Mouse (Mus musculus) neural tube, embryonic 14.5 days (tissue): ENCODE results near the gene Gm11146. TPM values are rescaled to one million over a fixed set of nuclear protein-coding genes. Genes with fewer than 3 reads are reported as not detected.

Source experiments
- ATAC-seq: fragments of 200-750 bp; cut with Nextera tagmentation; 2 replicates; pipeline ENCODE4 v1.8.0; 2017; ENCODE audit warnings: low read depth, mild to moderate bottlenecking, moderate TSS enrichment, moderate library complexity
- H3K27ac ChIP-seq: fragments of 300-500 bp; sonication (generic); 2 replicates; pipeline ENCODE4 v1.5.1; 2014; ENCODE audit warnings: low read depth, mild to moderate bottlenecking, control low read depth, low read length, moderate library complexity, mixed read lengths
- H3K27me3 ChIP-seq: fragments of 300-500 bp; sonication (generic); 2 replicates; pipeline ENCODE4 v1.6.1; 2014; ENCODE audit warnings: low read length; ENCODE audit not compliant: control insufficient read depth, insufficient read depth
- H3K36me3 ChIP-seq: fragments of 300-500 bp; sonication (generic); 2 replicates; pipeline ENCODE4 v1.6.1; 2014; ENCODE audit warnings: low read length, mixed read lengths; ENCODE audit not compliant: control insufficient read depth, insufficient read depth
- H3K4me1 ChIP-seq: fragments of 300-500 bp; sonication (generic); 2 replicates; pipeline ENCODE4 v1.6.1; 2014; ENCODE audit warnings: low read length; ENCODE audit not compliant: control insufficient read depth, insufficient read depth
- H3K4me2 ChIP-seq: fragments of 300-500 bp; sonication (generic); 2 replicates; pipeline ENCODE4 v1.6.1; 2014; ENCODE audit warnings: mild to moderate bottlenecking, low read depth, low read length, control low read depth
- H3K4me3 ChIP-seq: fragments of 300-500 bp; sonication (generic); 2 replicates; pipeline ENCODE4 v1.5.1; 2014; ENCODE audit warnings: low read depth, low read length, control low read depth, mixed read lengths
- H3K9ac ChIP-seq: fragments of 300-500 bp; sonication (generic); replicated peaks from 2 replicates; pipeline ENCODE4 v1.6.1; 2014; ENCODE audit warnings: low read depth, mild to moderate bottlenecking, control low read depth, low read length, mixed read lengths
- H3K9me3 ChIP-seq: fragments of 300-500 bp; sonication (generic); 2 replicates; pipeline ENCODE4 v1.6.1; 2016; ENCODE audit warnings: low read length; ENCODE audit not compliant: control insufficient read depth
- WGBS: fragments of 180-500 bp; shearing (Covaris S2); extraction: QIAGEN DNeasy Blood & Tissue Kit; methylation state at CpG from one replicate; pipeline ENCODE4 v1.1.7; 2014; 5-methylcytosine and 5-hydroxymethylcytosine counted together
- microRNA counts: library from miRNA; unstranded; fragments of <30 nt; microRNA quantifications from one replicate; lab custom pipeline; 2016
- microRNA-seq: library from miRNA; unstranded; fragments of <30 nt; microRNA quantifications from one replicate; pipeline ENCODE4, GENCODE M21; 2016
- polyA plus RNA-seq: library from polyadenylated mRNA; unstranded; fragments of >200 nt; fragmentation: Nextera tagmentation; extraction: Ambion mirVana; gene quantifications from 2 replicates; pipeline ENCODE4 v1.2.1, GENCODE M21; 2014

The Gm11146 gene
- polyA plus RNA-seq, 1 experiment from 2014 or later = not detected

GRCm38 (mm10) chr16:77592986-77593385 lies 8.9 kb downstream of the Gm11146 start:
- 30% methylated on average over 3 of the region's 3 CpGs for WGBS
- Histone ChIP-seq H3K27ac (peak overlapping the region; percentile 94), H3K9me3 (no peaks in the 10 kb centered on the region), H3K4me3 (0 out of 2 replicates have a peak overlapping the region, but pooled peaks have one; percentile 1), H3K4me1 (peaks cover 5% of the 10 kb centered on the region), H3K9ac (no peak overlapping the region), H3K4me2 (peak overlapping the region; percentile 46; the same call in 1 of the 2 replicates), H3K36me3 (no peaks in the 10 kb centered on the region), H3K27me3 (no peaks in the 10 kb centered on the region)
- ATAC-seq = peak; percentile 50; the same call in 1 of the 2 replicates

- ATAC-seq = peak; percentile 78; the same call in 1 of the 2 replicates
- Histone ChIP-seq H3K36me3 (no peaks in the 10 kb centered on the region), H3K27ac (peak overlapping the region; percentile 66), H3K9ac (no peak overlapping the region), H3K9me3 (no peaks in the 10 kb centered on the region), H3K27me3 (no peaks in the 10 kb centered on the region), H3K4me3 (no peak overlapping the region), H3K4me1 (peaks cover 6% of the 10 kb centered on the region; the same call in 1 of the 2 replicates), H3K4me2 (no peak overlapping the region)
- 41% methylated on average over 5 of the region's 5 CpGs for WGBS
These were observed 28.9 kb downstream of the Gm11146 start for GRCm38 (mm10) chr16:77573036-77573435.

- no peaks in the 10 kb centered on the region for H3K9me3 ChIP-seq
- H3K4me1 ChIP-seq = peaks cover 6% of the 10 kb centered on the region; the same call in 1 of the 2 replicates
- no peaks in the 10 kb centered on the region for H3K36me3 ChIP-seq
- no peak overlapping the region for H3K4me2 ChIP-seq
- H3K9ac ChIP-seq = no peak overlapping the region
- 73% methylated on average over 8 of the region's 8 CpGs for WGBS
- H3K4me3 ChIP-seq = no peak overlapping the region
- ATAC-seq = 0 out of 2 replicates have a peak, but pooled peaks have one; percentile 13
- no peak overlapping the region for H3K27ac ChIP-seq
- H3K27me3 ChIP-seq = no peaks in the 10 kb centered on the region
These were observed 32.4 kb downstream of the Gm11146 start for GRCm38 (mm10) chr16:77569457-77569856.

DNA sequence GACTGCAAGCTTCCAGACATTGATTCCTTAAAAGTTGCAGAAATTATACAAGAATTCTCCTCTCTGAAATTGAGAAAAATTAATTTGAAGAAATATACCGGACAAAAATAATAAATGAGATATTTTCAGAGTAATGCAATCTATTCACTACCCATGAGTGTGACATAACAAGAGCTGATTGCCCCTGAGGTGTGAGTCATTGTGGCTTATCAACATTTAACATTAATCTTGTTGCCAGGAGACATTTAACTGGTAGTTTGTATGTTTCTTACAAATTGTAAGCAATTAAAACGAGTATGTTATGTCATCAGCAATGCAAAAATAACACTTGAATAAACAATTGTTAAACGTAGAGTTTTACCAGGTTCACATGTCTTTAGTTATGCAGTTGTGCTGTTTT lies 33.5 kb downstream of the Gm11146 start:
- Histone ChIP-seq H3K9me3 (no peaks in the 10 kb centered on the region), H3K27me3 (no peaks in the 10 kb centered on the region), H3K9ac (no peak overlapping the region), H3K4me1 (peaks cover 5% of the 10 kb centered on the region; the same call in 1 of the 2 replicates), H3K4me3 (no peak overlapping the region), H3K4me2 (no peak overlapping the region), H3K27ac (no peak overlapping the region), H3K36me3 (no peaks in the 10 kb centered on the region)
- 84% methylated on average over 3 of the region's 3 CpGs for WGBS
- ATAC-seq = no peak

DNA sequence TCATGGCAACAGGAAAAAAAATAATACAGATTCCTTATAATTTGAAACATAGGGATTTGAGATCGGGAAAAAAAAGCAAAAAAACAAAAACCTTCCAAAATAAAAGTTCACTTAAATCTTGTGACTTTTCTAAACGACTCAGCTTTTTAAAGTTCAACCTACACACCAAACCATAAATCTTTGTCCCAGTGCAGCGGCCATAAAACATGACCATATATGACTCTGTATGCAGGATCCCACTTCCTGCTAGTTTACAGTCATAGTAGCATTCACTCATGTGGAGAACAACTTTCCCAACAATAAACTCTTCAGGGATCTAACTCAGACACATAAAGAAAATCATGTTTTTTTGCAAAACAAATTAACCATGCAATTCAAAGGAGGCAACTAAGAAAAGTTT lies 39.0 kb downstream of the Gm11146 start:
- no peaks in the 10 kb centered on the region for H3K36me3 ChIP-seq
- WGBS = 70% methylated on average over 3 of the region's 3 CpGs

GRCm38 (mm10) chr16:77556446-77557105 lies 45.3 kb downstream of the Gm11146 start:
- 88% methylated on average over 10 of the region's 10 CpGs for WGBS
- H3K9ac ChIP-seq = no peak overlapping the region
- no peak overlapping the region for H3K27ac ChIP-seq
- no peaks in the 10 kb centered on the region for H3K36me3 ChIP-seq
- no peak overlapping the region for H3K4me3 ChIP-seq
- H3K9me3 ChIP-seq = no peaks in the 10 kb centered on the region
- H3K4me1 ChIP-seq = no peaks in the 10 kb centered on the region
- ATAC-seq = no peak
- no peak overlapping the region for H3K4me2 ChIP-seq
- H3K27me3 ChIP-seq = no peaks in the 10 kb centered on the region

More for the DNA sequence above, 39.0 kb downstream of the Gm11146 start:
- no peak for ATAC-seq
- Histone ChIP-seq H3K4me2 (no peak overlapping the region), H3K4me3 (no peak overlapping the region), H3K27me3 (no peaks in the 10 kb centered on the region), H3K9ac (no peak overlapping the region), H3K4me1 (no peaks in the 10 kb centered on the region), H3K27ac (no peak overlapping the region), H3K9me3 (no peaks in the 10 kb centered on the region)

DNA sequence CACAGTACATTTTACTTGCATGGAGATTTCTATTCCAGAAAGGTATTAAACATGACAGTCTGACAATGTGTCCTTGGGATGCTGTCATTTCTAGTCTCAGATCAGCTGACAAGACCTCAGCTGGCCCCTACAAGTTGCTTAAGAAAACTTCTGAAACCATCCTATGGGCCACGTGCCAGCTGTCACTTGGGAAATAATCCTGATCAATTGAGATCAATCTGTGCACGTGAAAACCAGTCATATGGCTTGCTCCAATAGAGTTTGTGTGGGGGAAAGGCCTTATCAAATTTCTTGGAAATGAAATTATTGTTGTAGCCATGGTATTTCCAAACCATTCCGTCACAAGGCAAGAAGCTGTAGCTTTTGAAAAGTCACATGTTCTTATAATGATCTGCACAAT lies 50.8 kb downstream of the Gm11146 start:
- Histone ChIP-seq H3K9ac (no peak overlapping the region), H3K36me3 (no peaks in the 10 kb centered on the region), H3K27ac (no peak overlapping the region), H3K4me1 (no peaks in the 10 kb centered on the region), H3K9me3 (no peaks in the 10 kb centered on the region), H3K27me3 (no peaks in the 10 kb centered on the region), H3K4me3 (no peak overlapping the region), H3K4me2 (no peak overlapping the region)
- ATAC-seq = no peak
- 69% methylated on average over 3 of the region's 3 CpGs for WGBS

MicroRNA genes within 50 kb of the gene (microRNA counts, 519-probe panel; counts per million panel counts)
- 8,430 counts per million, percentile 100 among the panel's probes with 10 or more counts for microRNA mmu-miR-125b-5p (lab: Ali Mortazavi, UCI)
- 6,679 counts per million, percentile 94 among the panel's probes with 10 or more counts for microRNA mmu-miR-99a (lab: Ali Mortazavi, UCI)

Small RNAs within 50 kb of the gene (microRNA-seq; reads per million reads assigned to microRNA genes)
- gene Mir125b-2 (1,595 reads per million, percentile 81 among the genes with 10 or more reads in this experiment), gene Mir99a (156,311 reads per million, percentile 99 among the genes with 10 or more reads in this experiment), gene Mirlet7c-1 (269 reads per million, percentile 60 among the genes with 10 or more reads in this experiment)
